Mouse (Mus musculus) cerebellum, adult (tissue): Measurements from ENCODE around the gene Gm20388.

ENCODE experiments used
- ATAC-seq: cut with Nextera tagmentation; 2 replicates; pipeline ENCODE4 v1.9.2; 2017; ENCODE audit warnings: mild to moderate bottlenecking, moderate library complexity, mixed read lengths; ENCODE audit not compliant: insufficient number of reproducible peaks, low FRiP score, low TSS enrichment

Gene Gm20388

DNA sequence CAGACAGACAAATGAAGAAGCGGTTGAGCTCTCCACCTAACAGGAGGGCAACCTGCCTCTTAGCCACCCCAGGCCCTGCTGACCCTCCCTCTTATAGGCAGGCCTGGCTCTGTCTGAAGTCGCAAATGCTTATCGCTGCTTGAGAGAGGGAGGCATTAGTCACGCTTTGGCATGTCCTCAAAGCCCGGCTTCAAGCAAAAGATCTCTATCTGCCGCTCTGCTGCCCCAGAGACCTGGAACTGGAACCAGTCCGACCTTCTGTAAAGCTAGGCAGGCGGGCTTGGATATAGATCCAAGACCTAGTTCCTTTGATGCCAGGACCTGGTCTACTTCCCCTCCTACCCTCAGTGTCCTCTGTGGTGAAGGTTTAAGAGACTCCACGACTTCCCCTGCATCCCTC lies 161.6 kb downstream of the Gm20388 start:
- ATAC-seq = peak; percentile 47; the same call in 1 of the 2 replicates

- no peak for ATAC-seq
These were observed 162.2 kb downstream of the Gm20388 start for GRCm38 (mm10) chr8:120072827-120073226.

GRCm38 (mm10) chr8:120074516-120074915 lies 163.9 kb downstream of the Gm20388 start:
- ATAC-seq = no peak

- ATAC-seq = no peak
These were observed 164.7 kb downstream of the Gm20388 start for GRCm38 (mm10) chr8:120075347-120075746.

DNA sequence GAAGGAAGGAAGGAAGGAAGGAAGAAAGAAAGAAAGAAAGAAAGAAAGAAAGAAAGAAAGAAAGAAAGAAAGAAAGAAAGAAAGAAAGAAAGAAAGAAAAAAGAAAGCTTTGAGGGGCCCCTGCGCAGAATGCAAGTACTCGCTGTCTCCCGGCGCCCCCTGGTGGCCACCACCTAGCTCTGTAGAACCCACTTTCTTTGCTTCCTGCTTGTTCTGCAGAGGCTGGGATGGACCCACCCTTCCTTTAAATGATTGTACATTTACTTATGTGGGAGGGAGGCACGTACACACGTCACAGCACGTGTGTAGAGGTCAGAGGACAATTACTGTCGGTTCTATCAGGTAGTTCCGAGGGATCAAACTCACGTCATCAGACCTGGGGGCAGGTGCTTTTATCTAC lies 167.4 kb downstream of the Gm20388 start:
- no peak for ATAC-seq

- ATAC-seq = no peak
These were observed 168.7 kb downstream of the Gm20388 start for GRCm38 (mm10) chr8:120079361-120079760.

- no peak for ATAC-seq
These were observed 172.6 kb downstream of the Gm20388 start for GRCm38 (mm10) chr8:120083261-120083660.

DNA sequence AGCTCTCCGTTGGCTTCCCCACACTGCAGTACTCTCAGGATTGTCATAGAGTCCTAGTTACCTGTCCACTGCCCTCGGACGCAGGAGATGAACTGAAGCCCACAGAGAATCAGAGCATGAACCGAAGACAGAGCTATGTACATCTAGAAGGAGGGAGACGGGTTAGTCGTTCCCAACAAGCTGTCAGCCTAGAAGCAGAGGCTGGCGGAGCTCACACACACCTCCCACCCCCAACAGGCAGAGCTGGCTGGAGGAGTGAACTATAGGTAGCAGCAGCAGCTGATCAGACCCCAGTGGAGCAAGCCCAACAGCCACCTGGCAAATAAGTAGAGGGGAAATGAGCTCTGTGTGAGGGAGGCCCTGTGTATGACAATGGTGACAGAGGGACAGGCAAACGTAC lies 174.1 kb downstream of the Gm20388 start:
- no peak for ATAC-seq

DNA sequence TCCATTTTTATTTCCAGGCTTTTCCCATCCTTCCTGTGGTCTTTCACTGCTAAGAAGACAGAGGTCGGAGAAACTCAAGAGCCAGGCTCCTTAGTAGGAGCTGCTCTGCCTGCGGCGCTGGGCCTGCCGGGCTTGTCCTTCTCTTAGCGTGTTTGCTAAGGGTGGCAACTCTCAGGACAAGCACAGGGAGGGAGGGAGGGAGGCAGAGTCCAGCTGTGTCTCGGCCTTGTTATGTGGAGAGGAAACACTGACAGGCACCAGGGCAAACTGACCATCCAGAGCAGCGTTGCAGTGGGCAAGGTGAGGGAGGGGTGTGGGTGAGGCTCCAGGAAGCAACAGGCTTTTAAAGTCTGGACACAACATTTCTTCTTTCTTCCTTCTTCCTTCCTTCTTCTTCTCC lies 178.9 kb downstream of the Gm20388 start:
- ATAC-seq = no peak

DNA sequence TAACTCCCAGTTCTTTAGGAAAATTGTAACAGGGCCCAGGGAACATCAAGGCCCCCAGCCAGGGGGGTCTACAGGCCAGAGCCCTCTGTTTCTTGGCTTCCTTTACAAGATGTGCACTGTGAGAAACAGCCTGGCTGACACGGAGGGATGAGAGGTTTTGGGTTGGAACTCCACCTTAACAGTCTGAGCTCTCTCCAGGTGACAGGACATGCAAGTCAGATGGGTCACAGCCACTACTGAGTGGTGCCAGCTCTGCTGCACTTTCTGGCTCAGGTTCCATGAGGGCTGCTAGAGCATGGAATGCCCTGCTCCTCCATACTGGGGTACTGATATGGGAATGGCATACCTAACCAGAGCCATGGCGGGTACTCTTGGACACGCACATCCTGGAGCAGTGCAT lies 180.4 kb downstream of the Gm20388 start:
- ATAC-seq = peak; percentile 68; the same call in 1 of the 2 replicates

GRCm38 (mm10) chr8:120093103-120093502 lies 182.5 kb downstream of the Gm20388 start:
- ATAC-seq = no peak

DNA sequence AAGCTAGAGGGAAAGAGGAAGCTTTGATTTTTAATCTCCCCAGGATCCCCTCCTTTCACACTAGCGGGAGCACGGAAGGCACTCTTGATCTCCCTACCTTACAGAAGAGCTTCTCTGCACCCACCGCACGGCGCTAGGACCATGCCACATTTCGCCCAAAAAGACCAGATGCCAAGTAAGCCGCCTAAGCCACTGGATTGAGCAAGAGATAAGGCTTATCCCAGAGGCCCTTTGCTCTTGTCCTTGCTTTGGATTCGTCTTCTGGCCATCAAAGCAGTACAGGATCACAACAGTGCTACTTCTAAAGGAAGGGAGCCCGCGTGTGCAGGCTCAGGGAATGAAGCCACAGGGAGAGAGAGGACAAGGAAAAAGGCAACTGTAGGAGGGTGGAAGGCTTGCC lies 184.2 kb downstream of the Gm20388 start:
- ATAC-seq = no peak

GRCm38 (mm10) chr8:120096486-120096885 lies 185.8 kb downstream of the Gm20388 start:
- no peak for ATAC-seq

GRCm38 (mm10) chr8:120100388-120101067 lies 189.9 kb downstream of the Gm20388 start:
- ATAC-seq = 0 out of 2 replicates have a peak, but pooled peaks have one; percentile 5

GRCm38 (mm10) chr8:120101068-120101972 lies 190.7 kb downstream of the Gm20388 start, which contains the start of gene Zdhhc7:
Gene Zdhhc7 (minus strand): TSS chr8:120101482.
- ATAC-seq = peak; percentile 64

GRCm38 (mm10) chr8:120103916-120104315 lies 193.3 kb downstream of the Gm20388 start:
- no peak for ATAC-seq

DNA sequence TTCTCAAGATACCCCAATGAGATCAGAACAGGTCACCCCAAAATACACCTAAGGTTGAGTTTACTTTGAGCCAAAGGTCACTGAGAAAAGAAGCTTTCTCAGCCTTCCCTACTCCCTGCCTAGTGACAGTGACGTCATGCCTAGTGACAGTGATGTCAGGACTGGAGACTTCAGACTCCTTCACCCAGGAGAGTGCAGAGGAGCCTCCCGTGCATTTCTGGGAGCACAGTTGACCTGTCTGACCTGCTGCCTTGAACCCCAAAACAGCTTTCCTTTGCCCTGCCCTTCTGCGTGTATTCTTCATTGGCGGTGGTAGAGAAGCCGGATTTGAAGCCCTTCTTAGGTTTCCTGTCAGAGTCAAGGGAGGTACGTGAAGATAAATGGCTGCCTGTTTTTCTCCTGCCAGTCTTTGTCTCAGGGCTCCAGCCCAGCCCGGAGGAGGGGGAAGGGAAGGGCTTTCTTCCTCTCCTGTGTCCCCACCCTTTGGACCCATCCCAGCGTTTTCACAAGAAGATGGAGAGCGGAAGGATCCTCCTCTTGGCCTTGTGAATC lies 194.2 kb downstream of the Gm20388 start:
- ATAC-seq = no peak

DNA sequence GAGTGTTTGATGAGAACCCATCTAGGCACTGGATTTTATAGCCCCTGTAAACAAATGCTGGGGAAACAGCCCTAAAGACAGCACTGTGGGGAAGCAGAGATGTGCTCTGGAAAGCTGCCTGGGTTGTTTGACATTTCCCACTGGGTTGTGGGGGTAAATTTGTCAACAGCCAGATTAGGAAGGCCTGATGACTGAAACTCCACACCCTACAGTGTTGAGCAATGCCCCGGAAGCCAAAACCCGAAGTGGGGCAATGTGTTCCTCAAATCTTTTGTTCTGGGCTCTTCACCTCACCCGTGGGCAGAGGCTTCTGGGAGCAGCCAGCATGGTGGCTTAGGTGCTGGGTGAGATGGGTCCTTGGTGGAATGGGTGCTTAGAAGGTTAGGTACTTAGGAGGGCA lies 198.5 kb downstream of the Gm20388 start:
- ATAC-seq = no peak

DNA sequence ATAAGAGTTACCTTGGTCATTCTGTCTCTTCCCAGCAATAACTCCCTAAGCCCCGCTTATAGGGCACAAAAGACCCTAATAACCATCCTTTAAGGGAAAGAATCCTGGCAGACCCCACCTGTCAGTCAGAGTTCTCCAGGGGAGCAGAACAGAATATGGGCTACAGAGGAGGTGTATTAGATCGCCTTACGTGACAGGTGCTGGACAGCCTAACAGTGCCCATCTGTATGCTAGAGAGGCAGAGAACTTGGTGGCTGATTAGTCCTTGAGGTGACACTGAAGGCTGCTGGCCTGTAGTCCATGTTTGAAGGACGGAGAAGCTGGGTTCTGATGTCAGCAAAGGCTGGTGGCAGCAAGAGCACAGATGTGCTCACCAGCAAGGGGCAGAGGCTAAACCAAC lies 200.3 kb downstream of the Gm20388 start:
- no peak for ATAC-seq

DNA sequence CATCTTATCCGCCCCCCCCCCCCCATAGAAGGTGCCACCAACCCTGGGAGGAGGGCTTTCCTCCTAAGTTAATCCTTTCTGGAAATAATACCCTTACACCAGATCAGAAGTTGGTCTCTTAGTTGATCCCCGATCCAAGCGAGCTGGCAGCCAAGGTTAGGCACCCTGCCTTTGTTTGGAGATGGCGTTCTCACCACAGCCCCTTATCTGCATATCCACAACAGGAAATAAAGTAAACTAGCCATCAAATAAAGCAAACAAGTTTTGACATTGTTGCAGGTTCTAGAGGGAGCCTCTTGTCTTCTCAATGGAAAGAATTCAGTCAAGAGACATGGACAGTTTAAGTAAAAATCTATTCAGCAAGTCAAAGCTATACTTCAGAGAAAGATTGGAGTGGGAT lies 200.7 kb downstream of the Gm20388 start:
- ATAC-seq = no peak

DNA sequence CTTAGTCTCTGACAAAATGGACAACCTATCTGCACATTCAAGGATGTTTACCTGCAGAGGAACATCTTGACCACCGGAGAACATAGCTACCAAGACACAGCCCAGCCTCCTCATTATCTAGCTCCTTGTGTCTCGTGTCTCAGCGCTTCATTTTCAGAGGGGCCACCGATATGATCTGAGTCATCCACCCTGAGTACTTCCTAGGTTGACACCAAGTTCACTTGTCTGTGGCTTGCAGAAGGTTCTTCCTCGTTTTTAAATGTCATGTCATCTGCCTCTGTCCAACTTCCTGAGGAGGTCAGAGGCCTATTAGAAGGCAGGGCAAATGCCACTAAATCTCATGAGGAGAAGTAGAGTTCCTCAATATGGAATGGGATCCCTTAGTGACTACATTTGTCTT lies 201.9 kb downstream of the Gm20388 start:
- no peak for ATAC-seq
